Mouse (Mus musculus): ENCODE data around the gene Pkib. TPM values are rescaled to one million over a fixed set of nuclear protein-coding genes. Genes with fewer than 3 reads are reported as not detected.

Pkib gene
- polyA plus RNA-seq (2012; rRNA removed) = 300 and 384 TPM in 2 replicates

- Histone ChIP-seq H3K36me3 (ENCODE audit: control insufficient read depth, insufficient read depth, low read length) (no peaks in the 10 kb centered on the region), H3K4me3 (ENCODE audit: control insufficient read depth, low read depth, low read length) (peak within 1 kb of the TSS; percentile 25), H3K4me1 (ENCODE audit: control insufficient read depth, insufficient read depth, low read length) (peaks cover 5% of the 10 kb centered on the region), H3K27me3 (ENCODE audit: control insufficient read depth, insufficient read depth, low read length) (no peaks in the 10 kb centered on the region), H3K27ac (ENCODE audit: control insufficient read depth, insufficient read depth, low read depth, low read length) (no peak within 1 kb of the TSS)
- TF ChIP-seq POLR2A (IDR thresholded peaks at IDR 0.05; ENCODE audit: control insufficient read depth, low read depth, low read length) (no peak), CTCF (IDR thresholded peaks at IDR 0.05; ENCODE audit: control insufficient read depth, insufficient read depth, insufficient replicate concordance, low read depth, low read length) (no peak)
Measured at GRCm38 (mm10) chr10:57631896-57632867, at the start of gene Pkib. Gene Pkib (plus strand): TSS chr10:57631981.

- TF ChIP-seq POLR2A (IDR thresholded peaks at IDR 0.05; ENCODE audit: control insufficient read depth, low read depth, low read length) = no peak
- no peak for TF ChIP-seq CTCF (IDR thresholded peaks at IDR 0.05; ENCODE audit: control insufficient read depth, insufficient read depth, insufficient replicate concordance, low read depth, low read length)
- Histone ChIP-seq H3K27me3 (ENCODE audit: control insufficient read depth, insufficient read depth, low read length) (no peaks in the 10 kb centered on the region), H3K4me1 (ENCODE audit: control insufficient read depth, insufficient read depth, low read length) (no peaks in the 10 kb centered on the region), H3K36me3 (ENCODE audit: control insufficient read depth, insufficient read depth, low read length) (no peaks in the 10 kb centered on the region), H3K27ac (ENCODE audit: control insufficient read depth, insufficient read depth, low read depth, low read length) (no peak overlapping the region), H3K4me3 (ENCODE audit: control insufficient read depth, low read depth, low read length) (no peak overlapping the region)
Measured at GRCm38 (mm10) chr10:57583927-57584326, 47.9 kb upstream of the Pkib start.

- H3K4me1 ChIP-seq (ENCODE audit: control insufficient read depth, insufficient read depth, low read length) = no peaks in the 10 kb centered on the region
- H3K27me3 ChIP-seq (ENCODE audit: control insufficient read depth, insufficient read depth, low read length) = no peaks in the 10 kb centered on the region
- H3K4me3 ChIP-seq (ENCODE audit: control insufficient read depth, low read depth, low read length) = no peak overlapping the region
- no peak overlapping the region for H3K27ac ChIP-seq (ENCODE audit: control insufficient read depth, insufficient read depth, low read depth, low read length)
- TF ChIP-seq POLR2A (IDR thresholded peaks at IDR 0.05; ENCODE audit: control insufficient read depth, low read depth, low read length) (no peak), CTCF (IDR thresholded peaks at IDR 0.05; ENCODE audit: control insufficient read depth, insufficient read depth, insufficient replicate concordance, low read depth, low read length) (no peak)
- H3K36me3 ChIP-seq (ENCODE audit: control insufficient read depth, insufficient read depth, low read length) = no peaks in the 10 kb centered on the region
Measured at GRCm38 (mm10) chr10:57594266-57594665, 37.5 kb upstream of the Pkib start.

GRCm38 (mm10) chr10:57597172-57597571, 34.6 kb upstream of the Pkib start:
- Histone ChIP-seq H3K27ac (ENCODE audit: control insufficient read depth, insufficient read depth, low read depth, low read length) (no peak overlapping the region), H3K4me3 (ENCODE audit: control insufficient read depth, low read depth, low read length) (no peak overlapping the region), H3K36me3 (ENCODE audit: control insufficient read depth, insufficient read depth, low read length) (no peaks in the 10 kb centered on the region), H3K27me3 (ENCODE audit: control insufficient read depth, insufficient read depth, low read length) (no peaks in the 10 kb centered on the region), H3K4me1 (ENCODE audit: control insufficient read depth, insufficient read depth, low read length) (no peaks in the 10 kb centered on the region)
- TF ChIP-seq CTCF (IDR thresholded peaks at IDR 0.05; ENCODE audit: control insufficient read depth, insufficient read depth, insufficient replicate concordance, low read depth, low read length) = no peak

GRCm38 (mm10) chr10:57602951-57603350, 28.8 kb upstream of the Pkib start:
- Histone ChIP-seq H3K27ac (ENCODE audit: control insufficient read depth, insufficient read depth, low read depth, low read length) (no peak overlapping the region), H3K27me3 (ENCODE audit: control insufficient read depth, insufficient read depth, low read length) (no peaks in the 10 kb centered on the region), H3K4me3 (ENCODE audit: control insufficient read depth, low read depth, low read length) (no peak overlapping the region), H3K4me1 (ENCODE audit: control insufficient read depth, insufficient read depth, low read length) (no peaks in the 10 kb centered on the region), H3K36me3 (ENCODE audit: control insufficient read depth, insufficient read depth, low read length) (no peaks in the 10 kb centered on the region)
- TF ChIP-seq POLR2A (IDR thresholded peaks at IDR 0.05; ENCODE audit: control insufficient read depth, low read depth, low read length) (no peak), CTCF (IDR thresholded peaks at IDR 0.05; ENCODE audit: control insufficient read depth, insufficient read depth, insufficient replicate concordance, low read depth, low read length) (no peak)

- no peak for TF ChIP-seq POLR2A (IDR thresholded peaks at IDR 0.05; ENCODE audit: control insufficient read depth, low read depth, low read length)
- no peak for TF ChIP-seq CTCF (IDR thresholded peaks at IDR 0.05; ENCODE audit: control insufficient read depth, insufficient read depth, insufficient replicate concordance, low read depth, low read length)
- Histone ChIP-seq H3K4me3 (ENCODE audit: control insufficient read depth, low read depth, low read length) (no peak overlapping the region), H3K4me1 (ENCODE audit: control insufficient read depth, insufficient read depth, low read length) (no peaks in the 10 kb centered on the region), H3K36me3 (ENCODE audit: control insufficient read depth, insufficient read depth, low read length) (no peaks in the 10 kb centered on the region), H3K27me3 (ENCODE audit: control insufficient read depth, insufficient read depth, low read length) (no peaks in the 10 kb centered on the region), H3K27ac (ENCODE audit: control insufficient read depth, insufficient read depth, low read depth, low read length) (no peak overlapping the region)
Measured at GRCm38 (mm10) chr10:57623311-57623710, 8.5 kb upstream of the Pkib start.

- Histone ChIP-seq H3K27me3 (ENCODE audit: control insufficient read depth, insufficient read depth, low read length) (no peaks in the 10 kb centered on the region), H3K27ac (ENCODE audit: control insufficient read depth, insufficient read depth, low read depth, low read length) (no peak overlapping the region), H3K36me3 (ENCODE audit: control insufficient read depth, insufficient read depth, low read length) (no peaks in the 10 kb centered on the region), H3K4me3 (ENCODE audit: control insufficient read depth, low read depth, low read length) (no peak overlapping the region), H3K4me1 (ENCODE audit: control insufficient read depth, insufficient read depth, low read length) (peaks cover 5% of the 10 kb centered on the region)
- TF ChIP-seq POLR2A (IDR thresholded peaks at IDR 0.05; ENCODE audit: control insufficient read depth, low read depth, low read length) (no peak), CTCF (IDR thresholded peaks at IDR 0.05; ENCODE audit: control insufficient read depth, insufficient read depth, insufficient replicate concordance, low read depth, low read length) (no peak)
Measured at GRCm38 (mm10) chr10:57627773-57628172, 4.0 kb upstream of the Pkib start.

All from testis, adult 2 months (tissue).